Comparison of ENCODE assay signal across 23 mouse cellular contexts in genomic region chr13:35208319-35208718, GRCm38 (mm10).
"Had no signal": no experiment of that assay in that cellular context is flagged by ENCODE, and none has a peak within 500 bp of the region (broad histone marks: within the 10 kb centered on the region; RNA-seq: fewer than 3 reads in every experiment).

No protein-coding gene starts in this region.

- H3K36me3 ChIP-seq: heart, embryonic 13.5 days; heart, embryonic 15.5 days; hindbrain, embryonic 10.5 days; hindbrain, embryonic 12.5 days; limb, embryonic 13.5 days; limb, embryonic 15.5 days; liver, embryonic 12.5 days had no signal

- H3K9ac ChIP-seq: heart, embryonic 13.5 days; heart, embryonic 15.5 days; hindbrain, embryonic 12.5 days; hindbrain, embryonic 14.5 days; limb, embryonic 13.5 days; limb, embryonic 15.5 days; liver, embryonic 12.5 days had no signal

- ATAC-seq: hindbrain, embryonic 16.5 days; intestine, postnatal 0 days; liver, embryonic 12.5 days had no signal

- H3K9me3 ChIP-seq: heart, embryonic 13.5 days; heart, embryonic 15.5 days; hindbrain, embryonic 10.5 days; hindbrain, embryonic 12.5 days; limb, embryonic 13.5 days; limb, embryonic 15.5 days; liver, embryonic 12.5 days had no signal

- DNase-seq: gastrocnemius, postnatal 14 days; gastrocnemius, postnatal 36 days; heart, adult 11 months; heart, adult 2 months; heart, postnatal 4 days; kidney, adult 18-20 months; kidney, adult 8-10 months; kidney, postnatal 10 days; kidney, postnatal 4 days; left cerebral cortex, postnatal 4 days had no signal

- H3K4me2 ChIP-seq: heart, embryonic 11.5 days; heart, embryonic 13.5 days; heart, embryonic 15.5 days; hindbrain, embryonic 12.5 days; hindbrain, embryonic 14.5 days; limb, embryonic 13.5 days; limb, embryonic 15.5 days; liver, embryonic 12.5 days had no signal

- H3K27ac ChIP-seq: heart, adult 2 months; heart, embryonic 13.5 days; heart, embryonic 15.5 days; hindbrain, embryonic 10.5 days; hindbrain, embryonic 12.5 days; hindbrain, embryonic 14.5 days; layer of hippocampus, adult 2 months; left cerebral cortex, adult 2 months; limb, embryonic 13.5 days; limb, embryonic 15.5 days; liver, embryonic 12.5 days had no signal

- H3K4me3 ChIP-seq: heart, adult 2 months; heart, embryonic 13.5 days; heart, embryonic 15.5 days; hindbrain, embryonic 10.5 days; hindbrain, embryonic 12.5 days; layer of hippocampus, adult 2 months; left cerebral cortex, adult 2 months; limb, embryonic 13.5 days; limb, embryonic 15.5 days; liver, embryonic 12.5 days had no signal

- H3K4me1 ChIP-seq: hindbrain, embryonic 10.5 days; hindbrain, embryonic 12.5 days; limb, embryonic 13.5 days; limb, embryonic 15.5 days had no signal

- H3K27me3 ChIP-seq: heart, embryonic 13.5 days; heart, embryonic 15.5 days; hindbrain, embryonic 12.5 days; limb, embryonic 13.5 days; limb, embryonic 15.5 days; liver, embryonic 12.5 days had no signal
